Mouse (Mus musculus): Measurements from ENCODE around the gene Trpm3. TPM values are rescaled to one million over a fixed set of nuclear protein-coding genes. Genes with fewer than 3 reads are reported as not detected.

Gene Trpm3
- 7.8 and 31.1 TPM in 2 replicates for polyA plus RNA-seq (2021; fragmentation: Nextera tagmentation)
- long read RNA-seq, experiment 1, partial matches to known transcripts: 4 of 39 reads
- long read RNA-seq, experiment 1, other reads (novel, unspliced or antisense): 35 of 39 reads
- long read RNA-seq, experiment 2, partial matches to known transcripts: 12 of 65 reads
- long read RNA-seq, experiment 2, other reads (novel, unspliced or antisense): 53 of 65 reads

DNA sequence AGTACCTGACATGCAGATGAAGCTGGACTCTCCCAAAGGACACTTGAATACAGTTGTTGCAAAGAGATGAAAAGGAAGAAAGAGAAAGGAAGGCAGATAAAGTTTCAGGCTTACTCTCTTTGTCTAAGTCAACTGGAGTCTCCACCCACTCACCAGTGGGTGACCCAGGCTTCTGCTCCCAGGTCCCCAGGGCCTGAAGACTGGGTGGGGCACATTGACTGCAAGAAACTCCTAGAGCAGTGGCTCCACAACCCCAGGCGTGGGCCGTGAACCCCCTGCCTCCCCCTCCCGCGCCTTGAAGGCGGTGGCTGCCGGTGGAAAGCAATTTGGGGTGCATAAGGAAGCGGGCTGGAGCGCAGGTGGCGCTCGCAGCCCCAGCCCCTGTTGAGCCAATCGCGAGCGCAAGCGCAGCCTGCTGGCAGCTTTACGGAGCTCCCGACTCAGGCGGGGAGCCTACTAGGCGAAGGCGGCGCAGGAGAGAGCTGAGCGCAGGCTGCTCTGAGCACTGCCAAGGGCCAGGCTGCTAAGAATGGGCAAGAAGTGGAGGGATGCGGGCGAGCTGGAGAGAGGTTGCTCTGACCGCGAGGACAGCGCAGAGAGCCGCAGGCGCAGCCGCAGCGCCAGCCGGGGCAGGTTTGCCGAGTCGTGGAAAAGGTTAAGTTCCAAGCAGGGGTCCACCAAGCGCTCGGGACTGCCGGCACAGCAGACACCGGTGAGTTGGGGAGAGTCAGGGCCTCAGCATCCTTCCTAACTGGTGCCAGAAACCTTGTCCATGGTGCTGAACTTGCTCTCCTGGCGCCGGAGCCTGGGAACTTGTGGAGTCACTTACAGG lies at the start of gene Trpm3:
Gene Trpm3, plus strand, starts transcription at position 457 of the 832 bp plus-strand sequence.

Small RNA genes lying within 50 kb of the gene (microRNA-seq; reads per million reads assigned to microRNA genes)
- 3,010 reads per million, percentile 89 among the genes with 10 or more reads in this experiment for gene Mir204

All from layer of hippocampus, adult 6 months (tissue).